Mouse (Mus musculus): ENCODE measurements around the gene Nt5m.

Nt5m gene

GRCm38 (mm10) chr11:59910586-59910985, 71.3 kb downstream of the Nt5m start:
- no peak for DNase-seq

GRCm38 (mm10) chr11:59911523-59911922, 72.3 kb downstream of the Nt5m start:
- no peak for DNase-seq

- DNase-seq, result no peak
Observed at GRCm38 (mm10) chr11:59913702-59914101, 74.5 kb downstream of the Nt5m start.

GRCm38 (mm10) chr11:59918014-59918413, 78.8 kb downstream of the Nt5m start:
- peak; percentile 96 for DNase-seq

GRCm38 (mm10) chr11:59919401-59919800, 80.2 kb downstream of the Nt5m start:
- DNase-seq, result no peak

GRCm38 (mm10) chr11:59920331-59920730, 81.1 kb downstream of the Nt5m start:
- DNase-seq, result no peak

GRCm38 (mm10) chr11:59921265-59921664, 82.0 kb downstream of the Nt5m start:
- peak; percentile 91 for DNase-seq

GRCm38 (mm10) chr11:59930031-59930430, 90.8 kb downstream of the Nt5m start:
- no peak for DNase-seq

Measured in heart, adult 11 months (tissue).